Mouse (Mus musculus) G1E (cell line): ENCODE data around the gene C2cd4d. TPM values are rescaled to one million over a fixed set of nuclear protein-coding genes. Genes with fewer than 3 reads are reported as not detected.

Experiments
- ATAC-seq: 2 replicates; pipeline ENCODE4 v1.8.0; 2016; ENCODE audit warnings: mild to moderate bottlenecking; ENCODE audit not compliant: insufficient number of reproducible peaks, poor library complexity, low FRiP score, severe bottlenecking; ENCODE audit errors: extremely low read depth
- DNase-seq: peaks from one replicate; pipeline ENCODE4 v3.0.0; 2012; ENCODE audit warnings: low spot score
- H3K27me3 ChIP-seq: 2 replicates; pipeline ENCODE4 v1.6.1; 2012; ENCODE audit warnings: mild to moderate bottlenecking, low read length, inconsistent platforms; ENCODE audit not compliant: insufficient read depth
- H3K36me3 ChIP-seq: replicated peaks from 2 replicates; pipeline ENCODE3; 2012; ENCODE audit warnings: mild to moderate bottlenecking, inconsistent platforms
- H3K4me1 ChIP-seq: 2 replicates; pipeline ENCODE4 v1.6.1; 2012; ENCODE audit warnings: low read depth, low read length, inconsistent platforms, mixed read lengths; ENCODE audit not compliant: insufficient read depth
- H3K4me3 ChIP-seq: 2 replicates; pipeline ENCODE4 v1.5.1; 2012; ENCODE audit warnings: low read depth, mild to moderate bottlenecking, inconsistent platforms, low read length, moderate library complexity, mixed read lengths
- H3K9me3 ChIP-seq: replicated peaks from 2 replicates; pipeline ENCODE4 v1.6.1; 2012; ENCODE audit warnings: inconsistent platforms
- CTCF ChIP-seq: IDR thresholded peaks from 2 replicates; pipeline ENCODE4 v1.5.1; 2012; ENCODE audit warnings: low read depth, low read length, inconsistent platforms, mixed read lengths
- GATA1 ChIP-seq: IDR thresholded peaks from 2 replicates; pipeline ENCODE4 v1.6.1; 2012; ENCODE audit warnings: borderline replicate concordance, low read length, inconsistent platforms, mixed read lengths
- GATA2 ChIP-seq: IDR thresholded peaks from 2 replicates; pipeline ENCODE4 v1.6.1; 2012; ENCODE audit warnings: low read depth, low read length, inconsistent platforms, borderline replicate concordance
- POLR2AphosphoS5 ChIP-seq: IDR thresholded peaks from 2 replicates; pipeline ENCODE4 v1.6.1; 2012; ENCODE audit warnings: low read depth, low read length, inconsistent platforms; ENCODE audit not compliant: insufficient replicate concordance
- TAL1 ChIP-seq: conservative IDR thresholded peaks from 2 replicates; pipeline ENCODE4 v1.6.1; 2012; ENCODE audit warnings: low read depth, low read length, inconsistent platforms, mixed read lengths
- polyA plus RNA-seq: library from polyadenylated mRNA; stranded (reverse); fragments of >175 nt; gene quantifications from 2 replicates; pipeline ENCODE4 v1.2.3, GENCODE M21; 2012
- total RNA-seq, 2 experiments: library from RNA; stranded (forward) in 1 of 2; stranded (reverse) in 1 of 2; fragments of 200-1000 nt in 1 of 2; fragments of >200 nt in 1 of 2; fragmentation: Nextera tagmentation in 1 of 2; gene quantifications; 2 replicates each; pipeline ENCODE4 v1.2.3; 2014 to 2017

The C2cd4d gene
- total and polyA plus RNA-seq, 3 experiments, result 0.11 TPM; not detected in 2

DNA sequence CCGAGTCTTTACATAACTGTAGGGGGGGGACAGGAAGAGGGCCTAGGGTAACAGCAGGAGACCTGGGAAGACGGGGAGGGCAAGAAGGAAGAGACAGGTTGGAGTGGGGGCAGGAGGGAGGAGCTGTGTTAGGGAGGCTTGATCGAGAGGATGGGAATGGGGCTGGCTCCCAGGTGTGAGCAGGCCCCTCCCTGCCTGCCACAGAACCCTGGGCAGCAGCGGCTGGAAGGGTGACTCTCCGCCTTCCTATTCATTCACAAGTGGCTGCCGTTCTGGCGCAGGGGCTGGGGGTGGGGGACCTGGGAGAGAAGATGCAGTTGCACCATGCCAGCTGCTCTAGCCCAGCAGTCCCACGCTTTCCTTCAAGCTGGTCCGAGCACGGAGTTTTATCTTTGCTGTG is 10.9 kb downstream of the C2cd4d start:
- H3K27me3 ChIP-seq, result peaks cover 42% of the 10 kb centered on the region
- no peaks in the 10 kb centered on the region for H3K9me3 ChIP-seq
- H3K4me1 ChIP-seq, result peaks cover 6% of the 10 kb centered on the region; the same call in 1 of the 2 replicates
- DNase-seq (no peak), ATAC-seq (no peak)
- H3K36me3 ChIP-seq, result no peaks in the 10 kb centered on the region
- no peak overlapping the region for H3K4me3 ChIP-seq
- TF ChIP-seq GATA1 (no peak), POLR2AphosphoS5 (no peak), CTCF (no peak), TAL1 (no peak), GATA2 (no peak)

DNA sequence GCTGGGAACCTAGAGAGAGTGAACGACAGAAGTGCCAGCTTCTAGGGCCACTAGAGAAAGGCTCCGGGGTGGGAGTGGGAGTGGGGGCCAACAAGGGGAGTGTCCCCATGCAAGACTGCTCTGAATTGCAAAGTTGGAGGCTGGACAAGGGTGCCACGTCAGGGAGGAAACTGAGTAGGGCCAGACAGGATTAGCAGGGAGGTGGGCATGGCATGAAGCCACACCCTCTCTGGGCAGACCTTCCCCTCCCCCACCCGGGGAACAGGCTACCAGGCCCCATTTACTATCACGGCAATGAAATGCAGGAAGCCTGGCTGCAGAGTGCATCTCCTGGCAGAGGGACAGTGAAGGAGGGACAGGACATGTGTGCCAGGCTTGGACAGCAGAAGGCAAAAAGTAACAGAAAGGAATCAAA is 11.4 kb downstream of the C2cd4d start:
- no peak overlapping the region for H3K4me3 ChIP-seq
- ATAC-seq, result no peak
- no peak for DNase-seq

DNA sequence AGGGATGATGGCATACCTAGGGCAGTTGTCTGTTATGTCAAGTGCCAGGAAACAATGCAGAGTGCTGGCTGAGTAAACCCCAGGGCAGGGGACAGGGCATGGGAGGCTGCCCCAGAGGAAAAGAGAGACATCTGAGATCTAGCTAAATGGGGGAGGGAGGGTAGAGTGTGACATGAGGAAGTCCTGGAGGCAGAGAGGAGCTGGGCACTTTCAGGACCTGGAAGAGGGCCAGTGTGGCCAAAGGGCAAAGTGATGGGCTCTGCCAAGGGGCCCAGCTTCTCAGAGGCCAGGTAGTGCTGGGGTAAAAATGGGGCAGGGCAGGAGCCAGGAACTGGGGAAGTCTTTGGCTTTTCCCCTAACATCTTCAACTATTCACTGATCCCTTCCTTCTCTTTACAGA is 12.4 kb downstream of the C2cd4d start:
- Histone ChIP-seq H3K4me1 (peaks cover 3% of the 10 kb centered on the region; the same call in 1 of the 2 replicates), H3K4me3 (no peak overlapping the region), H3K36me3 (no peaks in the 10 kb centered on the region), H3K27me3 (peaks cover 42% of the 10 kb centered on the region), H3K9me3 (no peaks in the 10 kb centered on the region)
- ATAC-seq, result no peak
- DNase-seq, result no peak
- no peak for TF ChIP-seq CTCF
- no peak for TF ChIP-seq GATA1
- TF ChIP-seq POLR2AphosphoS5, result no peak
- TF ChIP-seq GATA2, result no peak
- TF ChIP-seq TAL1, result no peak

More for the DNA sequence above, 11.4 kb downstream of the C2cd4d start:
- H3K36me3 ChIP-seq, result no peaks in the 10 kb centered on the region
- no peaks in the 10 kb centered on the region for H3K9me3 ChIP-seq
- TF ChIP-seq CTCF (no peak), GATA2 (no peak), POLR2AphosphoS5 (no peak)
- H3K4me1 ChIP-seq, result peaks cover 5% of the 10 kb centered on the region; the same call in 1 of the 2 replicates
- H3K27me3 ChIP-seq, result peaks cover 42% of the 10 kb centered on the region

DNA sequence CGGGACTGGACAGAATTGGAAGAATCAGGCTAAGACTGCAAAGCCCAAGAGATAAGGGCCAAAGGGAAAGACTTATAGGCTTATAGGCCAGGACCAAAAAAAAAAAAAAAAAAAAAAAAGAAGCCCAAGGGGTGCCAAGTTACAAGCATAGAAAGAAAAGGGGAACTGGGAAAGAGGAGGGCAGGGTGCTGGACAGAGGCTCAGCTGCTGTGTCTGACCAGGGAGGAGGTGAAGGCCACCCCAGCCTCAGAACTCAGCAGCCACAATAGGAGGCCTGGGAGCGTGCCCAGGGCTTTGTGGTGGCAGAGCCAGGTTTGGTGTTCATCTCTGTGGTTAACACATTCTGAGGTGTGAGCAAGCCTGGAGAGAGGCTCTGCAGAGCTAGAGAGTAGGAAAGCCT is 12.9 kb downstream of the C2cd4d start:
- no peaks in the 10 kb centered on the region for H3K36me3 ChIP-seq
- no peaks in the 10 kb centered on the region for H3K9me3 ChIP-seq
- H3K4me1 ChIP-seq, result peaks cover 3% of the 10 kb centered on the region; the same call in 1 of the 2 replicates
- ATAC-seq (no peak), DNase-seq (no peak)
- TF ChIP-seq GATA1 (no peak), POLR2AphosphoS5 (no peak), CTCF (no peak), TAL1 (no peak), GATA2 (no peak)
- peaks cover 39% of the 10 kb centered on the region for H3K27me3 ChIP-seq
- H3K4me3 ChIP-seq, result no peak overlapping the region

DNA sequence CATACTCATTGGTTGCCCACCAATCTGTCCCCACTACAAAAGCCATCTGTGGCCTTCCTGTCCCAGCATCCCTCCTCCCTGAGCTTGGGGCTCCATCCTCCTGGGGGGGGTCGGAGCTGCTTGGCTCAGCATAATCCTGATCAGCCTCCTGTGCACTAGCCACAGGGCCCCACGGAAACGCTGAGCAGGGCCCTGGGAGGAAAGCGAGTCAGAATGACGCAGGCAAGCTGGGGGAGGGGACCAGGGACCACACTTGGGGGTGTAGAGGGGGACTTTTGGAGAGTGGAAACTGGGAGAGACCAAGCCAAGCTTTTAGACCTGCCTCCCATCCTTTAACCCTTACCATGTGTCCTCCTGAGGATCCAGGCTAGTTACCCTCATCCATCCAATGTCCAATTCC is 13.6 kb downstream of the C2cd4d start:
- ATAC-seq (no peak), DNase-seq (no peak)
- H3K4me3 ChIP-seq, result no peak overlapping the region
- TF ChIP-seq GATA2 (no peak), TAL1 (no peak), GATA1 (no peak), POLR2AphosphoS5 (no peak), CTCF (no peak)
- H3K27me3 ChIP-seq, result peaks cover 38% of the 10 kb centered on the region
- H3K4me1 ChIP-seq, result peaks cover 3% of the 10 kb centered on the region; the same call in 1 of the 2 replicates
- no peaks in the 10 kb centered on the region for H3K36me3 ChIP-seq
- H3K9me3 ChIP-seq, result no peaks in the 10 kb centered on the region

DNA sequence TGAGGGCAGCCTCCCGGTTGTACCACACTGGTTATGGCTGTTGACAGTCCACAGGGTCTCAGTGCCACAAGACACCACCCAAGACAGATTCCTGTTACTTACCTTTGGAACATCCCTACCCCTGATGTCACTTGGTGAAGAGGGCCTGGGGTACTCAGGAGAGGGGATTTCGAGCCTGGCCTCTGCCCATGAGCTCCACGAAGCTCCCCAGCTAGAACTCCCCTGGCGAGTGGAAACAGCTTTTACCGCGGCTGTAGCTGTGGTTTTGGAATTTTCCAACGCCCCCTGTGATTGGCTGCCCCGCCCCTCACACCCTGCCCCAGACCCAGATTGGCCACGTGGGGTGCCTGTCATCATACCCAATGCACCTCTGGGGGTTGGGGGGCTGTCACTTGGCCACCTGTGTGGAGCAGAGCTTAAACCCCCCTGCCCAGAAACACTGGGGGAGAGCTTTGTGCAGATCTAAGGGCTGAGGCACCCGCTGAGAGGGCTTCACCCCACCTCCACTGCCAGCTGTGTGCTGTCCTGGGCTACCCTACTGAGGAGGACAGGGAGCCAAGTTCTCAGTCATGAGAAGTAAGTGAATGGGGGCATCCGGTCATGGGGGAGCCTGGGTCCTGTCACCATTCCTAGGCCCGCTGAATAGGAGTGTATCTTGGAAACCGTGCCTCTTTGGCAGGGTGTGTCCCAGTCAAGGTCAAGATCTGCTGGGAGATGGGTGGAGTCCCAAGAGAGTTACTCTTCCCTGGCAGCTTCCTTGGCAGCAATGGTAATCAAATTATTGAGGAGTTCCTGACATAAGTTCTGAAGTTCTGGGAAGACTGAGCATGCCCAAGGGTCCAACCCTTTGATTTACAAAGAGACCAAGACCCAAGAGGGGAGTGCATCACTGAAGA is 15.0 kb downstream of the C2cd4d start:
- DNase-seq, result no peak
- no peak for ATAC-seq
- no peak overlapping the region for H3K4me3 ChIP-seq
- no peaks in the 10 kb centered on the region for H3K36me3 ChIP-seq
- TF ChIP-seq GATA2 (no peak), POLR2AphosphoS5 (no peak), GATA1 (no peak), CTCF (no peak), TAL1 (no peak)
- H3K9me3 ChIP-seq, result no peaks in the 10 kb centered on the region
- peaks cover 39% of the 10 kb centered on the region; the same call in 1 of the 2 replicates for H3K27me3 ChIP-seq
- H3K4me1 ChIP-seq, result peaks cover 3% of the 10 kb centered on the region; the same call in 1 of the 2 replicates
